Mouse (Mus musculus) spleen, postnatal 14 days (tissue): Measurements from ENCODE around the gene Ror2.

Experiments
- DNase-seq, 2 experiments: peaks; one replicate each; pipeline ENCODE4 v3.0.0; 2021 to 2022; ENCODE audit warnings: low spot score in 2 of 2

Gene Ror2

DNA sequence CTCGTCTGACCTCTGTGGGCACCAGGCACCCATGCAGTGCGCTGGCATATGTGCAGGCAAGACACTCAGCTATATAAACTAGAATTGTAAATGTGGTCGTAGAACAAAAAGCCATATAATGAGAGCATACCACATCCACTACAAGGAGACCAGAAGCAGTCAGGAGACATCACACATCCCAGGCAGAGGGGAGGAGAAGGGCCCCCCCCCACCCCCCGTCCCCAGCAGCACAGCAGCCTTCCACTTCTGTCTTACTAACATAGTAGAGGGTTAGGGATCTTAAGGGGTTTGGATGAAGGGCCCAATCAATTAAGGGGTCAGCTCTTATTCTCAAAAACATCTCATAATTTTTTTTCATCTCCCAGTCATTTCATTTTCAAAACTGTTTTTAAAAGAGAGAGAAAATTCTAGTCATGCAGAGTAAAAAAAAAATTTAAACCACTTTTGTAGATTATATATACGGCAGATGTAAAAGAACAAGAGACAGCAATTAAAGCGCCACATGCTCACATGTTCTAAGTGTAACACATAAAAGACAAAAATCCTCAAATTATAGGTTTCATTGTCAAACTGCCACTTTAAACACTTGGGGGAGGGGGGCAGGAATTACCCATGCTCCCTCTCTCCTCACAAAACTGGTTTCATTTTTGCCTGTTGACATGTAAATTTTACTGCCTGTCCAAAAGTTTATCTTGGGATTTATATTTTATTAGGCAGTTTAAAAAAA lies 89.8 kb downstream of the Ror2 start:
- DNase-seq = no peak

DNA sequence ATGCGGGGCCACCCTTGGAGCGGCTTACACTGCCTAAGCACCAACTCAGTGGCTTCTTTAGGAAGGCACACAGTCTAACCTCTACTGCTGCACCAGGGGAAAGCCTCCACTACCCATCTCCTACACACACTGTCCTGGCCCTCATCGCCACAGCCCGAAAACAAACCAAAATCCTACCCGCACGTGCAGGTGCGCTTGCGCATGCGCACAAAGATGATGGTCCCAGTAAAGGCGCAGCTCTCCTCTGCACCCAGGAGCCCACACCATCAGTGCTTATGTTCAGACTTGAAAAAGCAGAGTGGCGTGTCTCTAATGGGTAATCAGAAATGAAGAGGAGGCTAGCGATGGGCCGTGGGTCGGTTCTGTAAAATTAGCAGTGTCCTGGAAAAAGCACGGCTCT lies 91.6 kb downstream of the Ror2 start:
- DNase-seq = no peak

GRCm38 (mm10) chr13:53193713-53194112 lies 92.2 kb downstream of the Ror2 start:
- no peak for DNase-seq

DNA sequence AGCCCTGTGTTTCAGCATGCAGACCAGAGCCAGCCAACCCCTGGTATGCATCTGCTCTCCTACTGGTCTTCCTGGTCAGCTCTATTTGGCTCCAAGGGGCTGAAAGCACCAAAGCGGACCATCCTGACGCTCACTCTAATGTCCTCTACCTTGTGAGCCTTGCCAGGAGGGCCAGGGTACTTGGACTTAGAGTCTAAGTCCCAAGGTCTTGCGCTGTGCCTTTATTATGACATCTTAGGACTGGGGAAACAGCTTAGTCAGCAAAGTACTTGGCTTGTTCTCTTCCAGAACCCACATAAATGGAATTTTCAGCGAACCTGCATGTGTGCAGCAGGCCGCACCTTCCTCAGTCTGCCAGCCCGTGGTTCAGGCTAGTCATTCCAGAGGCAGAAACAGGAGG lies 93.6 kb downstream of the Ror2 start:
- no peak for DNase-seq

DNA sequence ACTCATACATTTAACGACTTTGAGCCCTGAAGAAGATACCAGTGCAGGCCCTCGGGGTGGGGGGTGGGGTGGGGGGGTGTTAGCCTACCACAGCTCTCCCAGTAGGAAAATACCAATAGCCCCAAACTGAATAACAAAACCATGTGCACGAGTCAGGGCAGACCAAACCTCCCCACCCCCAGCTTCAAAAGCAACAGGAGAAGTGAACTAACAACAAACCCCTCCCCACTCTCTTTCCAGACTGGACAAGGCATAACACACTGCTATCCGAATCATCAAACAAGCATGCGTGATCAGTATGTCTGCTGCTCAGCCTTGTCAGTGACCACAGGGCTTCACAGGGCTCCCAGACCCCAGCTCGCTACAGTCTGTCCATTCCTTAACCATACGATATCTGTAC lies 94.3 kb downstream of the Ror2 start:
- DNase-seq = no peak

DNA sequence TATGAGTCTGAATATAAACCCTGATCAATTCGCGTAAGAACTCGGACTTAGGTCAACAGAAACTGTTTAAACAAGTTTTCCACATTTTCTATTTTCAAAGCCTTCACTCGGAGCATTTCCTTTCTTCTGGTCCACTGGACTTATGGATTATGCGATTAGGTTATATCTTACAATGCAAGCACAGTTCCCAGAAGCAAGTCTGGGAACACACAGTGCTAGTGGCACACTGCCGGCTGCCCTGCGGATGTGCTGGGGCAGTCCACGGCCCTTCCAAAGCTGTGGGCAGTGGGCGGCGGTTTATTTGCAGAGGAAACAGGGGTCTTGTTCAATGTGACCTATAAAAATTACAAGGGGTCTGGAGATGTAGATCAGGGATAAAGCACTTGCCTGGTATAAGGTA lies 97.0 kb downstream of the Ror2 start:
- no peak for DNase-seq

- DNase-seq = no peak
Measured at GRCm38 (mm10) chr13:53184858-53185257, 101.1 kb downstream of the Ror2 start.

DNA sequence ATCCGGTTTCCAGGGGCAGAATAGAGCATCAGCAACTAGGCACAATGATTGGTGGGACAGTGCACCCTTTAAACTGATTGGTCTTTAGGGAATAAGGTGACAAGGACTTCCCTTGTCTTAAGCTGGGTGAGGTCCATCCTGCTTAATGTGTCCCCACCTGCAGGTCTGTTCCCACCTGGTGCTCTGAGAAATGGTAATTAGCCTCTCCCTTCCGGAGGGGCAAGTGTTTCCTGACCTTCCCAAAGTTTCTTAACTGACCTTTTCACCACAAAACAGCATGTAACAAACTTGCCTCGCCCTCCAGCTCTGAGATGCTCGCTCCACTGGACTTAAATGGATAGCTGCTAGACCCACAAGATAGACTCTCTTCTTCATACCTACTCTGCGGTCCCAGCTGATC lies 101.8 kb downstream of the Ror2 start:
- DNase-seq = no peak

DNA sequence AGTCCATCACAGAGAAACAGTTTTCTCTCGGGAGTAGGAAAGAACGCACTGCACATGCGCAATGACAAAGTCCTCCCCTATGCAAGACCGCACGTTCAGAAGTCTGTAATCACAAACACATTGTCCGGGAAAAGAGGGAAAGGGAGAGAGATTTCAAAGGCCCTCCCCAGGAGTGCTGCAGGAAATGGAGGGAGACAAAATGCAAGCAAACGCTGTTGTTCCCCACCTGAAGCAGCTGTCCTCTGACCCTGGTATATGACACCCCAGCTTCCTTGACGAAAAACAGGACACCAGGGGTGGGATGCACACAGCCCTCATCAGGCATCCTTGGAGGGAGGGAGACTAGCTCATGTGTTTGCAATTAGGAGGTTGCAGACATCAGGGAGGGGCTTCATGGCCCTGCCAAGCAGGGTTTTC lies 102.8 kb downstream of the Ror2 start:
- no peak for DNase-seq

- DNase-seq = no peak
Measured at GRCm38 (mm10) chr13:53178594-53178993, 107.3 kb downstream of the Ror2 start.

DNA sequence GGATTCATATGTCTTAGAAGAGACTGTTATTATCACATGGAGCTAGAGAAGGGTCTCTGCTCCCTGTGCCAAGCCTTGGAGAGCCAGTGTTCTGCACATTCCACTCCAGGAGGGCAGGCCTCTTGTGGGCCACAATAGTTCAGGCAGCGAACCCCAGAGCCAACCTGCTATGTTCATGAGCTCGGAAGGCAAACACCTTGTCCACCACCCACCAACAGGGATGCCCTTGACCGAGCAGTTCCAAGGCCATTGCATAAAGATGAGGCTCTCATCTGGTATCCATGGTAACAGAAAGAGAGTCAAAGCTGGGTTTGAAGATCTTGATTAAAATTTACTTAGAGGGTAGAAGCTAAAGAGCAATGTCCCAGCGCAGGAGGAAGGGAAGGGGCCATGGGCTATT lies 107.8 kb downstream of the Ror2 start:
- DNase-seq = no peak

- no peak for DNase-seq
Measured at GRCm38 (mm10) chr13:53177424-53177718, 108.6 kb downstream of the Ror2 start.

- no peak for DNase-seq
Measured at GRCm38 (mm10) chr13:53176695-53177423, 109.1 kb downstream of the Ror2 start.

- DNase-seq = no peak
Measured at GRCm38 (mm10) chr13:53175041-53175440, 110.9 kb downstream of the Ror2 start.

- DNase-seq = no peak
Measured at GRCm38 (mm10) chr13:53163671-53164070, 122.3 kb downstream of the Ror2 start.

- no peak for DNase-seq
Measured at GRCm38 (mm10) chr13:53163060-53163459, 122.9 kb downstream of the Ror2 start.

- no peak for DNase-seq
Measured at GRCm38 (mm10) chr13:53159501-53159900, 126.4 kb downstream of the Ror2 start.

- no peak for DNase-seq
Measured at GRCm38 (mm10) chr13:53158405-53159005, 127.4 kb downstream of the Ror2 start.

GRCm38 (mm10) chr13:53156911-53157310 lies 129.0 kb downstream of the Ror2 start:
- DNase-seq = no peak

GRCm38 (mm10) chr13:53156282-53156681 lies 129.6 kb downstream of the Ror2 start:
- DNase-seq = no peak

DNA sequence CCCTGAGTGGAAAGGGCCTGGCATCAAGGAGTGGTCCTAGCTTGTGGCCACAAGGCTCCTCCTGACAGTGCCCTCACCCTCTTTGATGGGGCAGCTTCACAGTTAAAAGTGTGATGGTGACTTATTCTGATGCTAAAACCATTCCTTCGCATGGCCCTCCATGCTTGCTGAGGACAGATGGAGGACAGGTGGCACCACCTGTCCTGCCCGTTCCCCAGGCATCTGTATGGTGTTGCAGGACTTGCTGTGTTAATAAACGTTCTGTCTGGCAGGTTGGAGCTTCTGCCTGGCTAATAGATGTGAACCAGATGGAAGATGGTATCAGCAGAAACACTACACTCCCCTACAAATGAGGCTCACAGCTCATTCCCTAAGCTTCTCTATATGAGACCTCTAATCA lies 140.4 kb downstream of the Ror2 start:
- no peak for DNase-seq

GRCm38 (mm10) chr13:53143076-53143475 lies 142.8 kb downstream of the Ror2 start:
- no peak for DNase-seq

DNA sequence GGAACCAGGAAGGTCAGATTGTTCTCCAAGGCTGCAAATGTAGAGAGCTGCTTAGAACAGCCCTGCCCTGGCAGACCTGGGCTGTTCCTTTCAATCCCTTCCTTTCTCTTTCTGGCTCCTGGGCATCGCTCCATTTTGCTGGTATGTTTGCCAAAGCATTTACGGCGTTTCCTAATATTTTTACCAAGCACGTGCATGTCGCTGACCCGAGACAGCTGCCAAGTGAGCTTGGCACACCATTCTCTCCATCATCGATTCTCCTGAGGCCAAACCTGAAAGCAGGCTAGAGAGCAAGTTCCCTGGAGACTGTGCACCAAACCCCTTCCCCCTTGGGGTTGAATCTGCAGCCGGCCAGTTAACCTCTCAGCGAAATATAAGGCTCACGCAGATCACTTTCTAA lies 143.7 kb downstream of the Ror2 start:
- no peak for DNase-seq
